Mouse (Mus musculus): ENCODE data around the gene Adam34.
"Not testable (repeated sequence)": the region's sequence is repeated elsewhere in the genome, so short reads cannot be mapped to it uniquely, and the experiment has no call there.

Gene Adam34

GRCm38 (mm10) chr8:43709949-43710348, at the start of gene Adam34:
TSS of gene Adam34 (minus strand) at chr8:43710049.
- ATAC-seq (ENCODE audit: insufficient number of reproducible peaks, low FRiP score, low TSS enrichment) = no peak

- no peak for ATAC-seq (ENCODE audit: insufficient number of reproducible peaks, low FRiP score, low TSS enrichment)
These were observed 82.7 kb downstream of the Adam34 start, which contains the start of gene Gm5346 for GRCm38 (mm10) chr8:43627176-43627575. TSS of gene Gm5346 (minus strand) at chr8:43627276.

GRCm38 (mm10) chr8:43616046-43616445, 93.8 kb downstream of the Adam34 start:
- no peak for ATAC-seq (ENCODE audit: insufficient number of reproducible peaks, low FRiP score, low TSS enrichment)

- ATAC-seq (ENCODE audit: insufficient number of reproducible peaks, low FRiP score, low TSS enrichment) = not testable (repeated sequence)
These were observed 106.2 kb downstream of the Adam34 start for GRCm38 (mm10) chr8:43603657-43604056.

- not testable (repeated sequence) for ATAC-seq (ENCODE audit: insufficient number of reproducible peaks, low FRiP score, low TSS enrichment)
These were observed 106.7 kb downstream of the Adam34 start for GRCm38 (mm10) chr8:43603166-43603565.
